Mouse (Mus musculus) spleen, postnatal 4 days (tissue): ENCODE data around the gene Eepd1.

Experiments used
- DNase-seq, 2 experiments: peaks; one replicate each; pipeline ENCODE4 v3.0.0; 2022; ENCODE audit warnings: low spot score in 2 of 2

Gene Eepd1

DNA sequence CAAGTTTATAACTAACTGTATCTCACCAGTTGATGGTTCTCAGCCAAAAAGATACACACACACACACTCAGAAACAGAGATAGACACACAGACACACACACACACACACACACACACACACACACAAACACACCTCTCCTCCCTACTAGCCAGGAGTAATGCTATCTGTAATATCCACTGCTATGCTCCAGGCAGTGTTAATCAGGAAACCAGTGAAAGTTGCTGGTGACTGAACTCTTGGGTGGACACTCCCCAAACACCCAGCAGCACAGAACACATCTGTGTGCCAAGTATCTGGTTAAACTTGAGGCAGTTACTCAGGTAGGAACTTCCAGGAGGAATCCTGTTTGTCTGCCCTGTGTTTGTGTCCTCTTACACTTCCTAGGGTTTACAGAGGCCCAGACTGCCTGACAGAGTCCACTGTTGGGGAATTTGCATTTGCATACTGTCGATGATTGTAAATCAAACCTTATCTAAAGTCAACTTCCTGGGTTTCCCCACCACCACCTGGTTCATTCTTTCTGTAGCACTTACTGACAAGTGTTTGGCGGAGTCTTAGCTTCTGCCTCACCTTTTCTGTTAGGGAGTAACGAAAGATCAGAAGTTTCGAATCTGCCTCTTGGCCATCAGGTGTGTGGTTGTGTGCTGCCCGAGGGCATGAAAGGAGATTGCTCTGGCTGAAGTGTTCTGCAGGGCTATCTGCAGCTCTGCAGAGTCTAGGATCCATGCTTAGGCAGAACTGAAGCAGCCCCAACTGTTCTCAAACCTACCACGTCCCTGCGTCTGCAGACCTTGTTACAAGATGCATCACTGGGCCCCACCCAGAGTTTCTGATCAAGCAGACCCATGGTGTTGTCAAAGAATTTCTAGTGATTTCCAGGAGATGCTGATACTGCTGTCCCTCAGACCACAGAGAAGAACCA, 97.6 kb downstream of the Eepd1 start:
- DNase-seq = no peak

DNA sequence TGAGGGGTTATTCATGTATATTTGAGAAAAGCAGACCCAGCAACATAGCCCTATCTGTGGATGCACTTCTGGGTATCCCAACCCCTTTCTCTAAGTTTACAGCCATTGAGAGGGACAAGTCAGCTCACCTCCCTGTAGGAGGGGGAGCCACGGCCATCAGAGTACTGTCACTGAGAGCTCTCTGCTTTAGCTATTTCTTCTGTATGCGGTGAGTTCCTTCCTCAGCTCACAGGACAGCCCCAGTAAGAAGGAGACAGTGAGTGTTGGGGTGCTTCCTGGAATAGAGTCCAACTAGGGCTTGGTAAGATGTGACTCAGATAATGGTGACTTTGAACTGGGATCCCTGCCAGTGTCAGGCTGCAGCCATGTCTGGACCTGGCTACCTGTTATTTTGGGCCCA, 102.3 kb downstream of the Eepd1 start:
- no peak for DNase-seq

DNA sequence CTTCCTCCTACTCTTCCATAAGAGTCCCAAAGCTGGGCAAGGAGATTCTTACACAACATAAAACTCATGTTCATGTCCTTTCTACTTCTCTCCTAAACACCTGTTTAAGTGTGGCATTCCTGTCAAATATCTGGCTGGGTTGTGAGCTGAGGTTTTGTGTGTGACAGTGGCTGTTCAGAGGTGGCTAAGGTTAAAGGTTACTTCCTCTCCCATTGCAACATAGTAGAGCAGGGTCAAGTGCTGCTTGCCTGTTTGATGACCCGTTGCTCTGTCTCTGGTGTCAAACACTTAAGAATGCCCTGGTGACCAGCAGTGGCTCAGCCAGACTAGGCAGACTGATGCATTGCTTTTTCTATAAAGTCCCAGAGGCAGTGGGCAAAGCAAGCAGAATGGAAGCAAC, 104.3 kb downstream of the Eepd1 start:
- DNase-seq = no peak

DNA sequence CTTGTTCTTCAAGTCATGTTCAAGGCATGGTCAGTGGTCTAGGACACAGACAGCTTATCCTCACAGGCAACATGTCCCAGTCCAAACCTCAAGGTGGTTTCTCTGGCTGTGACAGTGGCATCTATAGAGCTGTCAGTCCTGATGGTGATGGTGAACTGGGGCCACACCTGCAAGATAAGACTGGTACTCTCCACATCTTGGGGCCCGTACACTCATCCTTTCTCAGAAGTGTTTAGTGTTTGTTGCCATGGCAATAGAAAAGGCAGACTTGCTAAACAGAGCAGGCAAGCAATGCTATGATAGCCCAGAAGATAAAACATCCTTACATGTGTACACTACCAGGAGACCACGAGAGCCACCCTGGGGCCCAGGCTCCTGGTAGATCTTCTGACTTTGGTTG, 107.2 kb downstream of the Eepd1 start:
- no peak for DNase-seq

- no peak for DNase-seq
Measured at GRCm38 (mm10) chr9:25590740-25591139, 109.4 kb downstream of the Eepd1 start.

DNA sequence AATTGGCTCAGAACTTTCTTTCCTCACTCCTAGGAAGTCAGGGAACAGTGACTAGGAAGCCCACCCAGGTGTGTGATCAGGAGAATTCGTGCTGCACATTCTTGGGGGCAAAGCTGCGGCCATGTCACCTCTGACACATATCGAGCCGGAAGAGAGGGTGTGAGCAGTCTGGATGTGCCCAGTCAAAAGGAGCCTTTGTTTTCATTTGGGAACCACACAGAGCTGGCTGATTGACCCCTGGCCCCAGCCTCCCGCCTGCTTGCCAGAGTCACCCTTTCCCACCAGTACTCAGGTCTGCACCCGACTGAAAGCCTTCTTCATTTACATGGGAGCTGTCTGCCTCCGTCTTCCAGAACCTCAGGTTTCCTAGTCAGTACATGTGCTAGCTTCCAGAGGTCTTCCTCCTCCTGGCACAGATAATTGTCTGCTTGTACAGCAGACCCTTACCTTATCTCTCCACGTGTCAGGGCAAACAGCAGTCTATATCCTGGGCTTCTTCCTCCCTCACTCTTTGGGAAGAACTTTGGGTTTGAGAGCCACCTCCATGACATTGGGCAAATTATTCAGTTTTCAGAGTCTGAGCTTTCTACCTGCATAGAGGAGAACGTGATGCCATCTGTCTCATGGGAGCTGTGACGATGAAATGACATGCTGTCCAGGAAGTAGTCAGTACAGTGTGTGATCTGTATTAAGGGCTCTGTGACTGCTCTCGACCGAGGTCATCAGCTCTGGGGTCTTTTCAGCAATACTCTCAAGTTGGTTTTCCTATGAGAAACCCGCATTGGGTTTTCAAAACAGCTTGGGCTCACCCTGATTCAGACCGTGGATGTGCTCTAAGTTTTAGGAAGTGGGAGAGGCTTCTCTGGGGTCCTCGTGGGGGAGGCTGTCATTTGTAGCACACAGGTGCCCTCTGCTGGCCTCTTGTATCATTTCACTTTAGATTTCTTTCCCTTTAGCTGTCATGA, 110.3 kb downstream of the Eepd1 start:
- DNase-seq = no peak

DNA sequence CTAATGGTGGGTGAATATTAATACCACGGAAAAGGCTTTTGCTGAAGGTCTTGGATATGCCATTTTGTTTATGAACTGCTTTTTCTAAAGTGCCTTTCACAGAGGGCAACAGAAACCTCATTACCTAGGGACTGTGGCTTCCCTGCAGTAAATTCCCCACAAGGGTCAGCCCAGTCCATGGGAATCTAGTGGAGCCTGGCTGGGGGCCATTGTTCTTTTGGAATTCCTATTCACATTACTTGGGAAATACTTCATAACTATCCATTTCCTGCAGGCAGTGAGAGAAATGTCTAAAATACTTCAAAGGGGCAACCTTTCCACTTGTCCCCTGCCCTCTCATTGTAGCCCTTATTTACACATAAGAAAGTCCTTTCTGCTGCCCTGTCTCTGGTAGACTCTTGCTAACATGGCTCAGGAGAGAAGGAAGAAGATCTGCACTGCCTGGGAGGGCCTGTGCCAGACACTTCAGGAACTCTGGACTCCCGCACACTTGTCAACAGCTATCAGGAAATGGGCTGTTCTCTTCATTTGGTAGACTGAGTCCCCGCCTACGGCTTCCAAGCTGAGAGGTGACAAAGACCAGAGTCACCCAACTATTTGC, 111.1 kb downstream of the Eepd1 start:
- DNase-seq = no peak

GRCm38 (mm10) chr9:25624744-25625143, 143.4 kb downstream of the Eepd1 start:
- DNase-seq = no peak

DNA sequence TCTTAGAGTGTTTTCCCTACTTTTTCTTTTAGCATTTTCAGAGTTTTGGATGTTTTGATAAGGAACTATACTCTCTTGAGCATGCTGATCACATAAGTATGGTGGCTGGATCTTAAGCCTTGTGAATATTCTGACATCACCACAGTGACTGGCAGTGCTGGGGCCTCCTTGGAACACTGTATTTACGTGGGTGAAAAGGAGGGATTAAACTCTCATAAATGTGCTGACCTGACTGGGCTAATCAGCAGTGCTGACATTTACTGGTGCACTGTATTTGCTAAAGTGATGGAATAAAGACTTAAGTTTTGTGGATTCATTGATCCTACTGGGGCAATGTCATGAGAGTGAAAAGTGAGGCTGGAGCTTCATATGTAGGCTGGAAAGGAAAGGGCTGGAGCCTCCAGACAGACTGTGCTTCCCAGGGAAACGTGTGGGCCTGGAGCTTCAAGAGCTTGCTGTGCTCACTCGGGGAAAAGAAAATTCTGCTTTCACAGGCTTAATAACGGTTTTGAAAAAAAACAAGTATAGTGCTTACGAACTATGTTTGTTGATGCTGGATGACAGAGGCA, 148.3 kb downstream of the Eepd1 start:
- no peak for DNase-seq
